Mouse (Mus musculus) brain, embryonic 14.5 days (tissue): ENCODE measurements around the gene Cnih4.

Experiments used
- CTCF ChIP-seq: fragments of 200-500 bp; IDR thresholded peaks from 2 replicates; pipeline ENCODE4 v1.5.1; 2012; ENCODE audit warnings: inconsistent platforms, mild to moderate bottlenecking, moderate library complexity, borderline replicate concordance; ENCODE audit not compliant: insufficient read depth, insufficient read length; ENCODE audit errors: extremely low read depth
- POLR2A ChIP-seq: fragments of 200-500 bp; IDR thresholded peaks from 2 replicates; pipeline ENCODE4 v1.6.1; 2012; ENCODE audit warnings: mild to moderate bottlenecking, inconsistent platforms, borderline replicate concordance; ENCODE audit not compliant: poor library complexity, insufficient read depth, insufficient read length, severe bottlenecking; ENCODE audit errors: extremely low read depth

DNA sequence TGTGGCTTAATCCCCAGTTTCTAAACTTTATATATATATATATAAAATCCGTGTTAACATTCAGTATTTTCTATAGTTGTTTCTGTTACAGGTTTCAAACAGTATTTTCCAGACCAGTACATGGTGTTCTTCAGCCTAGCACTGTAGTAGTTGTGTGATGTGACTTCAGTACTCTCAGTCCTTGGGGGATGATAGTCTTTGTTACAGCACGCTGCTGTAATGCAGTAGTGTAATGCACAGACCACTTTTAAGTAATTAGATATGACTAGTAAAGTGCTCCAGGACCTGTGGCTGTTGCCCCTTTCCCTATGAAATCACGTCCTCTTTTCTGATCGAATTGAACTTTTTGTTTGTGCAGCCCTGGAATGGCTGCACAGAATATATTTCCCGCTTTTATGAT is 7.0 kb downstream of the Cnih4 start:
- TF ChIP-seq POLR2A = no peak
- no peak for TF ChIP-seq CTCF
